Mouse (Mus musculus) MEL (cell line): ENCODE measurements around the gene Cpeb1.

Experiments
- CHD2 ChIP-seq: IDR thresholded peaks from 2 replicates; pipeline ENCODE4 v1.6.1; 2011; ENCODE audit warnings: low read length, improper control_type of control experiment
- CTCF ChIP-seq, 3 experiments: IDR thresholded peaks in 2 of 3; conservative IDR thresholded peaks in 1 of 3; 2 replicates each; pipeline ENCODE4 v1.5.1; 2011 to 2012; ENCODE audit warnings: low read length in 3 of 3, low read depth in 2 of 3, mild to moderate bottlenecking in 2 of 3, improper control_type of control experiment in 1 of 3, inconsistent platforms in 1 of 3, mixed read lengths in 1 of 3, moderate library complexity in 1 of 3; ENCODE audit not compliant: control insufficient read depth in 1 of 3, insufficient read depth in 1 of 3, poor library complexity in 1 of 3, severe bottlenecking in 1 of 3
- GATA1 ChIP-seq: IDR thresholded peaks from 2 replicates; pipeline ENCODE4 v1.6.1; 2011; ENCODE audit warnings: low read depth, low read length, improper control_type of control experiment
- JUND ChIP-seq: IDR thresholded peaks from 2 replicates; pipeline ENCODE4 v1.6.1; 2011; ENCODE audit warnings: low read depth, mild to moderate bottlenecking, improper control_type of control experiment, low read length
- MAZ ChIP-seq: IDR thresholded peaks from 2 replicates; pipeline ENCODE4 v1.6.1; 2012; ENCODE audit warnings: low read depth, mild to moderate bottlenecking, inconsistent platforms, low read length, improper control_type of control experiment
- POLR2A ChIP-seq, 2 experiments: IDR thresholded peaks; 2 replicates each; pipeline ENCODE4 v1.6.1; 2011 to 2012; ENCODE audit warnings: low read length in 2 of 2, mild to moderate bottlenecking in 2 of 2, control low read depth in 1 of 2, improper control_type of control experiment in 1 of 2, low read depth in 1 of 2, moderate library complexity in 1 of 2; ENCODE audit not compliant: control insufficient read depth in 1 of 2, insufficient read depth in 1 of 2, poor library complexity in 1 of 2
- TAL1 ChIP-seq: IDR thresholded peaks from 2 replicates; pipeline ENCODE4 v1.6.1; 2012; ENCODE audit warnings: mild to moderate bottlenecking, inconsistent platforms, low read length, moderate library complexity, mixed read lengths
- ZC3H11A ChIP-seq: IDR thresholded peaks from 2 replicates; pipeline ENCODE4 v1.6.1; 2012; ENCODE audit warnings: low read depth, mild to moderate bottlenecking, inconsistent platforms, low read length, improper control_type of control experiment
- ZKSCAN1 ChIP-seq: IDR thresholded peaks from 2 replicates; pipeline ENCODE4 v1.6.1; 2012; ENCODE audit warnings: low read depth, mild to moderate bottlenecking, inconsistent platforms, low read length, improper control_type of control experiment, moderate library complexity

GRCm38 (mm10) chr7:81304100-81304499, 151.2 kb downstream of the Cpeb1 start:
- TF ChIP-seq JUND (no peak), GATA1 (no peak), TAL1 (no peak), CTCF (IDR thresholded peaks at IDR 0.05 in 2 of 3, conservative IDR thresholded peaks at IDR 0.05 in 1 of 3; ENCODE audit: control insufficient read depth in 1 of 3, insufficient read depth in 1 of 3, low read depth in 2 of 3, low read length in 3 of 3, poor library complexity in 1 of 3, severe bottlenecking in 1 of 3) (no peak), ZKSCAN1 (no peak), CHD2 (no peak), MAZ (no peak), ZC3H11A (no peak), POLR2A (IDR thresholded peaks at IDR 0.05; ENCODE audit: control insufficient read depth in 1 of 2, insufficient read depth in 1 of 2, low read depth in 1 of 2, low read length in 2 of 2, poor library complexity in 1 of 2) (no peak)
